Mouse (Mus musculus): Measurements from ENCODE around the gene Lrrc18.

Gene Lrrc18

DNA sequence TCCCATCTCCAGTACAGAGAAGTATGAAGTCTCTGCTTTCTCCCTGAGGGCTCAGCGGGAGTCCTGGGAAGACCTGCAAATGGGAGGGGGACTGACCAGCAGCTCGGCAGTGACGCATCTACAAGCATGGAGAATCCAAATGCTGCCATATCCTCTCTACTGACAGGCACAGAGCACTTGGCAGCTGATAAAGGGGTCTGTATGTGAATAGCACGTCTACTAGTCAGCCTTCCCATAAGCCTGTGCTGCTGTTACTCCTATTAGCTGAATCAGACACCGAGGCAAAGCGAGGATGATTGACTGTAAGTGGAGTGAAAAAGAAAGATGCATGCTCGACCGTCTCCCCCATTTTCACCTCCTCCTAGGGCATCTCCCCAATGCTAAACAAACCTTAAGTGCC, 62.3 kb downstream of the Lrrc18 start:
- DNase-seq (ENCODE audit: low spot score in 2 of 2) = no peak

DNA sequence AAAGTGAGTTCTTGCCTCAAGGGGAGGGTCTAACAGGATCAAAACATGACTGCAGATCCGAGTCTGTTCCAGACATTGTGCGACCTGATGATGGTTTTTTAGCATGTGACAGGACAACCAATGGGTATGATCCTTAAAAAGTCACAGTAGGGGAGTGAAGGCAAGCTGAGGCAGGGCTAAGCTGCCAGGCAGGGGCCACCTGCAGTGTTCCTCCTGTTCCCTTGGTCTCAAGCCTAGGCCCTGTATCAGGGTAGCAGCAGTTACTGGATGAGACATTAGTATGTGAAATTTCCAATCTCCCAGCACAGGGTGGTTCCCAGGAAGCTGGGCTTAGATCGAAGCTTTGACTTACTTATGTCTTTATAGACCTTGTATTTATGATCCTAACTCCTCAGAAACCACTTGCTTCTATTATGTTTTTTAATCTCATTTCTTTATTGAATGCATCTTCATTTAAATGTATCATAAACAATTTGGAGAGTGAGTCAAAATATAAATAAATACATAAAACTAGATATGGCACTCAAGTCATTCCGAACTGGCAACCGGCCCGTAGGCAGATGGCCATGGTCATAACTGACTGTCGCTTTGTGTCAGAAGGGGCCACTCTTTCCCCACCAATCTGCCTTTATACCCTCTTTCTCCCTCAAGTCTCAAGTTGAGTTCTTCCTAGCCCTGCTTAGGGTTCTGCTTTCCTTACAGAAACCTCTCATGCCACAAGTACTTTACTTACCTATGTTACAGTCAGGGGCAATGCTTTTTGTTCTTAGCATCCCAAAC, 67.9 kb downstream of the Lrrc18 start:
- DNase-seq (ENCODE audit: low spot score in 2 of 2) = no peak

DNA sequence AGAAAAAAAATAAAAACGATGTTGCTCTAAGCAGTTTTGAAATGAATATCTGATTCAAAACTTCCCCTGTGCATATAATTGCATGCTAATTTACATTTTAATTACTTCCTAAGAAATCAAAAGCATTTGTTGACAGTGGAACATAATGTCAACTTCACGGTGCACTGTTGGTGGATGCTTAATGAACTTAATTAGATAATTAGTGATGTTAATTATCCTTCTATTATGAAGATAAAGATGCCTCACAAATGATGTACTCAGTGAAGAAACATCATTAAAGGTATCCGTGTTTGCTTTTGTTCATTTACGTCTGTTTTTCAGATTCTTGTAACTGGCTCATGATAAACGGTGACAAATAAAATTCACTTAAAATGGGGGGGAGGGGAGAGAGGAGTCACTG, 71.8 kb downstream of the Lrrc18 start:
- no peak for DNase-seq (ENCODE audit: low spot score in 2 of 2)
